Comparison of ENCODE assay signal across 10 mouse cellular contexts in the genomic region with DNA sequence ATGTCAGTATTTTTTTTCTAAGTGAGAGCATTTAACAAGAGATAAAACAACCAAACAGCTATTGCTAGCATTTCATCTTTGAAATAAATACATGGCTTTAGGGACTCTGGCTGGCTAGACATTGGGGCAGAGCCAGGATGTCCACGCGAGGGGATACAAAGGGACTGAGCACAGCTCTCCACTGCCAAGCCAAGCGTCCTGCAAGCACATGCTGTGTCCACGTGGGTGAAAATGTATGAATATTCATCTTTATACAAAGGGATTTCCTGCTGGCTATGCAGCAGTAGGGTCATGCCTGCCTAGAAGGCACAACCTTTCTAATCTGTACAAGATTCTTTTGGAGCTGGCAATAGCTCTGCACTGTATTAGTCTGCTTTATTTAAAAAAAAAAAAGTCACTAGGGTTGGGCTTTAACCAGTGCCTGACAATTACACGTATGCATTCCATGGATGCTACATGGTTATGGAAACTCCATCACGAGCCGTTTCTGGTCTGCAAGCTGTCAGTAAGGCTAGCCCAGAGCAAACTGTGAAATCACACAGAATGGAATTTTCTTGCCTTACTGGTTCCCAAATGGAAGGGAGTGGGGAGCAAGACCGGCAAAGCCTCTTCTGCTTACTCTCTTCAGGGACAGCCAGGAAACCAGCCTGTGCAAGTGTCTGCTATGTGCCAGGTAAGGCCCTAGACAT. TPM values are rescaled to one million over a fixed set of nuclear protein-coding genes. Genes with fewer than 3 reads are reported as not detected.
A peak's percentile ranks its signal among the peaks of the same experiment; 100 is the strongest.
DNase-seq lines count a peak whose midpoint lies in the region; ATAC-seq lines count a peak whose summit lies in the region.
"Had no signal": no experiment of that assay in that cellular context is flagged by ENCODE, and none has a peak within 500 bp of the region (broad histone marks: within the 10 kb centered on the region; RNA-seq: fewer than 3 reads in every experiment).

No protein-coding gene starts in this region.

- H3K27ac ChIP-seq in forebrain, embryonic 13.5 days = peak overlapping the region; percentile 44
- no peak overlapping the region for H3K27ac ChIP-seq in forebrain, embryonic 12.5 days
- no peak overlapping the region for H3K27ac ChIP-seq in neural tube, embryonic 12.5 days

- H3K4me2 ChIP-seq in forebrain, embryonic 13.5 days = no peak overlapping the region
- H3K4me2 ChIP-seq in forebrain, embryonic 12.5 days = no peak overlapping the region
- H3K4me2 ChIP-seq in neural tube, embryonic 12.5 days (replicated peaks) = no peak overlapping the region

- peaks cover 20% of the 10 kb centered on the region for H3K4me1 ChIP-seq in forebrain, embryonic 13.5 days
- peaks cover 16% of the 10 kb centered on the region for H3K4me1 ChIP-seq in forebrain, embryonic 12.5 days
- H3K4me1 ChIP-seq in neural tube, embryonic 12.5 days = no peaks in the 10 kb centered on the region; the same call in 1 of the 2 replicates

- no peaks in the 10 kb centered on the region for H3K36me3 ChIP-seq in forebrain, embryonic 13.5 days (ENCODE audit: poor library complexity, severe bottlenecking)
- no peaks in the 10 kb centered on the region for H3K36me3 ChIP-seq in forebrain, embryonic 12.5 days (replicated peaks)
- H3K36me3 ChIP-seq in neural tube, embryonic 12.5 days = no peaks in the 10 kb centered on the region

- H3K27me3 ChIP-seq in forebrain, embryonic 13.5 days = no peaks in the 10 kb centered on the region
- H3K27me3 ChIP-seq in forebrain, embryonic 12.5 days = no peaks in the 10 kb centered on the region
- H3K27me3 ChIP-seq in neural tube, embryonic 12.5 days (replicated peaks) = no peaks in the 10 kb centered on the region

- no peak for DNase-seq in neural tube, embryonic 10.5 days (ENCODE audit: extremely low spot score, low spot score)
- DNase-seq in left cerebral cortex, postnatal 36 days (ENCODE audit: low spot score in 2 of 2) = peak; percentile 34 to 35
- no peak for DNase-seq in spleen, postnatal 4 days (ENCODE audit: low spot score in 2 of 2)
- no peak for DNase-seq in urinary bladder, postnatal 14 days (ENCODE audit: low spot score)
- DNase-seq: embryo, embryonic 11 days; kidney, adult 2 months had no signal

- H3K9ac ChIP-seq in forebrain, embryonic 13.5 days = no peak overlapping the region
- H3K9ac ChIP-seq in forebrain, embryonic 12.5 days = no peak overlapping the region
- no peak overlapping the region for H3K9ac ChIP-seq in neural tube, embryonic 12.5 days

- intact Hi-C loops in left cerebral cortex, postnatal 36 days (cut with DNase I) = no loop called here

- WGBS in forebrain, embryonic 13.5 days = 39% methylated on average over 8 of the region's 8 CpGs
- 51% methylated on average over 8 of the region's 8 CpGs for WGBS in forebrain, embryonic 12.5 days
- WGBS in neural tube, embryonic 12.5 days = 54% methylated on average over 8 of the region's 8 CpGs

- no peak overlapping the region for H3K4me3 ChIP-seq in forebrain, embryonic 13.5 days
- no peak overlapping the region for H3K4me3 ChIP-seq in forebrain, embryonic 12.5 days (replicated peaks)
- no peak overlapping the region for H3K4me3 ChIP-seq in neural tube, embryonic 12.5 days

- no peaks in the 10 kb centered on the region for H3K9me3 ChIP-seq in forebrain, embryonic 13.5 days (replicated peaks)
- H3K9me3 ChIP-seq in forebrain, embryonic 12.5 days = no peaks in the 10 kb centered on the region
- no peaks in the 10 kb centered on the region for H3K9me3 ChIP-seq in neural tube, embryonic 12.5 days

- ATAC-seq in forebrain, embryonic 13.5 days = peak; percentile 52
- no peak for ATAC-seq in forebrain, embryonic 12.5 days (ENCODE audit: low FRiP score)
- peak; percentile 52; the same call in 1 of the 2 replicates for ATAC-seq in neural tube, embryonic 12.5 days (ENCODE audit: low FRiP score, low read depth)
- no peak for ATAC-seq in activated CD4-positive, CD25-positive, alpha-beta regulatory T cell, adult 4 months

RNA-seq across cellular contexts. Expression of gene Rcn1, which starts 17.7 kb away (rescaled TPM):
- polyA plus RNA-seq in forebrain, embryonic 13.5 days (2015; fragmentation: Nextera tagmentation; extraction: Ambion mirVana) = 68.1 and 68.9 TPM in 2 replicates
- polyA plus RNA-seq in forebrain, embryonic 12.5 days (2016; fragmentation: Nextera tagmentation; extraction: Ambion mirVana) = 102 and 114 TPM in 2 replicates
- polyA plus RNA-seq in neural tube, embryonic 12.5 days (2016; fragmentation: Nextera tagmentation; extraction: Ambion mirVana) = 109 and 111 TPM in 2 replicates
- total RNA-seq in left cerebral cortex, postnatal 36 days (2021) = 10 to 100 TPM; 22.3 to 22.9 TPM
- 10 to 100 TPM; 10.1 to 11.2 TPM for polyA plus RNA-seq in activated CD4-positive, CD25-positive, alpha-beta regulatory T cell, adult 4 months (2017; shearing (Covaris generic))

Comparison
In these comparisons a context has a peak if more than half of its experiments do, and no peak if none do; other contexts are left out.
1. ATAC-seq: peak in forebrain, embryonic 13.5 days (single experiment) and neural tube, embryonic 12.5 days (single experiment); none in forebrain, embryonic 12.5 days (single experiment) and activated CD4-positive, CD25-positive, alpha-beta regulatory T cell, adult 4 months (single experiment).
2. DNase-seq: peak in left cerebral cortex, postnatal 36 days (2 of 2); none in neural tube, embryonic 10.5 days (single experiment), spleen, postnatal 4 days (0 of 2) and urinary bladder, postnatal 14 days (single experiment).